Mouse (Mus musculus) intestine, embryonic 14.5 days (tissue): ENCODE results near the gene Tjp3. TPM values are rescaled to one million over a fixed set of nuclear protein-coding genes. Genes with fewer than 3 reads are reported as not detected.
A peak's percentile ranks its signal among the peaks of the same experiment; 100 is the strongest.
"Not testable (repeated sequence)": the region's sequence is repeated elsewhere in the genome, so short reads cannot be mapped to it uniquely, and the experiment has no call there.

Experiments
- ATAC-seq: fragments of 200-750 bp; cut with Nextera tagmentation; replicated peaks from 2 replicates; pipeline ENCODE4 v1.8.0; 2017; ENCODE audit warnings: low read depth, moderate number of reproducible peaks, moderate TSS enrichment, moderate library complexity; ENCODE audit not compliant: low FRiP score, low TSS enrichment
- DNase-seq: peaks from one replicate; pipeline ENCODE4 v3.0.0-alpha.2; 2018; ENCODE audit warnings: low spot score
- H3K27ac ChIP-seq: fragments of 300-500 bp; sonication (generic); 2 replicates; pipeline ENCODE4 v1.5.1; 2014; ENCODE audit warnings: low read depth, mild to moderate bottlenecking, control low read depth
- H3K27me3 ChIP-seq: fragments of 300-500 bp; sonication (generic); replicated peaks from 2 replicates; pipeline ENCODE4 v1.6.1; 2014; ENCODE audit warnings: low read length, control low read depth; ENCODE audit not compliant: control insufficient read depth, insufficient read depth
- H3K36me3 ChIP-seq: fragments of 300-500 bp; sonication (generic); 2 replicates; pipeline ENCODE4 v1.6.1; 2014; ENCODE audit warnings: low read length, control low read depth; ENCODE audit not compliant: control insufficient read depth, insufficient read depth
- H3K4me1 ChIP-seq: fragments of 300-500 bp; sonication (generic); replicated peaks from 2 replicates; pipeline ENCODE4 v1.6.1; 2014; ENCODE audit warnings: low read length, control low read depth, mixed read lengths; ENCODE audit not compliant: control insufficient read depth, insufficient read depth
- H3K4me2 ChIP-seq: fragments of 300-500 bp; sonication (generic); 2 replicates; pipeline ENCODE4 v1.6.1; 2014; ENCODE audit warnings: low read length
- H3K4me3 ChIP-seq: fragments of 300-500 bp; sonication (generic); 2 replicates; pipeline ENCODE4 v1.5.1; 2014; ENCODE audit warnings: low read depth, low read length, control low read depth, mixed read lengths
- H3K9ac ChIP-seq: fragments of 300-500 bp; sonication (generic); 2 replicates; pipeline ENCODE4 v1.6.1; 2014; ENCODE audit warnings: mild to moderate bottlenecking, low read length
- H3K9me3 ChIP-seq: fragments of 300-500 bp; sonication (generic); 2 replicates; pipeline ENCODE4 v1.6.1; 2016; ENCODE audit warnings: low read length, control low read depth; ENCODE audit not compliant: control insufficient read depth
- WGBS: fragments of 180-500 bp; shearing (Covaris S2); extraction: QIAGEN DNeasy Blood & Tissue Kit; methylation state at CpG from one replicate; pipeline ENCODE4 v1.1.7; 2014; 5-methylcytosine and 5-hydroxymethylcytosine counted together
- microRNA-seq: library from miRNA; unstranded; fragments of <30 nt; microRNA quantifications from one replicate; pipeline ENCODE4, GENCODE M21; 2016
- polyA plus RNA-seq: library from polyadenylated mRNA; unstranded; fragments of >200 nt; fragmentation: Nextera tagmentation; extraction: Ambion mirVana; gene quantifications from 2 replicates; pipeline ENCODE4 v1.2.1, GENCODE M21; 2014

Tjp3 gene
- polyA plus RNA-seq, 1 experiment from 2014 or later, result 44.4 TPM

DNA sequence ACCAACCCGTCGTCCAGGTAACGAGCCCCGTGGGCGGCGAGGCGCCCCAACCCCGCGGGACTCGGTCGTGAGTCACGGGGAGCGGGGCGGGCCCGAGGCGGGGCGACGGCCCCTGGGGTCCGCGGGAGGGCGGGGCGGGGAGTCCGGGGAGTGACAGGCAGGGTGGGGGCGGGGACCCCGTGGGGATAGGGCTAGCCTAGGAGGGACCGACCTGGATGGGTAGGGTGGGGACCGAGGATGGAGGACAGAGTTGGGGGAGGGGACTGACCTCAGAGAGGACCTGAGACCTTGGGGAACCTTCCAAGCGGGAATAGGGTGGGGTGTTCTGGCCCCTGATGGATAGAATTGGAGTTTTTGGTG, 58.2 kb downstream of the Tjp3 start:
- DNase-seq (no peak), ATAC-seq (peak; percentile 79)
- Histone ChIP-seq H3K4me3 (peak overlapping the region; percentile 69), H3K9me3 (no peaks in the 10 kb centered on the region), H3K27ac (no peak overlapping the region), H3K9ac (peak overlapping the region; percentile 64), H3K27me3 (peaks cover 32% of the 10 kb centered on the region), H3K4me1 (peaks cover 11% of the 10 kb centered on the region), H3K36me3 (no peaks in the 10 kb centered on the region; the same call in 1 of the 2 replicates), H3K4me2 (peak overlapping the region; percentile 57)
- under 1% methylated on average over 25 of the region's 28 CpGs for WGBS

DNA sequence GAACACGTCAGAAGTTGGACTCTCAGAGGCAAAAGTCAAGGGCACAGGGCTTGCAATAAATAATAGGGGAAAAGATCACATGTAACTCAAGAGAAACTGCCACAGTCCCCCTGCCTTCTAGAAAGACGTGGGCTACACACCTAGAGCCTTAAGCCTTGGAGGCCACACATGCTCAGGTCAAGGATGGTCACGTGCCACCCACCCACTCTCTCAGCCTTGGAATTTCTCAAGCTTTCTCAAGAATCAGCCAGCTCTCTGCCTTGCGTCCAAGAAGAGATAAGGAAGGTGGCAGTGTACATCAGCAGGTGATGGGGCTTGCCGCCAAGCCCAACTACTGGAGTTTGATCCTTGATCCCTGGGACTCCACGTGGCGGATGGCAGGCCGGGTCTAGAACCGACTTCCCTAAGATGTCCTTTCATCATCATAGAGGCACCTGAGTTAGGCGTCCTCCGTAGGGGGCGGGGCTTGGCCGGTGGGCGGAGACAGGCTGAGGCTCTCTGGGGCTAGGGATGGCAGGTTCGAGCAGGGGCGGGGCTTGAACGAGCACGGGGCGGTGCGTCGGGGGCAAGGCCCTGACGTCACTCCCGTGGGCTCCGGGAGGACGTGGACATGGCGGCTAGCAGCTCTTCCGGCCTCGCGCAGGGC, 58.7 kb downstream of the Tjp3 start, which contains the start of gene Zfr2:
Gene Zfr2 (plus strand): TSS at position 576 of the 646 bp plus-strand sequence.
- Histone ChIP-seq H3K9ac (peak within 1 kb of the TSS; percentile 64), H3K4me1 (peaks cover 11% of the 10 kb centered on the region), H3K4me3 (peak within 1 kb of the TSS; percentile 69), H3K4me2 (peak within 1 kb of the TSS; percentile 57), H3K27ac (no peak within 1 kb of the TSS), H3K36me3 (no peaks in the 10 kb centered on the region; the same call in 1 of the 2 replicates), H3K27me3 (peaks cover 32% of the 10 kb centered on the region), H3K9me3 (no peaks in the 10 kb centered on the region)
- ATAC-seq (peak; percentile 86), DNase-seq (peak; percentile 96)
- 6% methylated on average over 29 of the region's 29 CpGs for WGBS

DNA sequence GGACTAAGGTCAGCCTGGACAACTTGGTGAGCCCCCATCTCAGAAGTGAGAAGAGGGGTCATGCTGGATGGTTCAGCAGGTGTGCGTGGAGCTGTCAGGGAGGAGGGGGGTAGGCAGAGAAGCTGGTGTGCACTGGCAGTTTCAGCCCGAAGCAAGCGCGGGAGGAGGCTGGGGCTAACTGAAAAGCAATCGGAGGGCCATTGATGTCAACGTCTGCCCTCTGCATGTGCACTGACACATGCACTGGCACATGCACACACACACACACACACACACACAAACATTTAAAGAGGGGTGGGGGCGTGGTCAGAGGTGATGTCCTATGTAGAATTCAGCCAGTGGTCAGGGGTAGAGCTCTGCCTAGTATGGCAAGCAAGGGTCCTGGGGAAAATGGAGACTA, 59.9 kb downstream of the Tjp3 start:
- Histone ChIP-seq H3K9me3 (no peaks in the 10 kb centered on the region), H3K4me1 (peaks cover 11% of the 10 kb centered on the region), H3K27ac (no peak overlapping the region), H3K4me2 (no peak overlapping the region), H3K36me3 (no peaks in the 10 kb centered on the region), H3K9ac (no peak overlapping the region), H3K4me3 (no peak overlapping the region), H3K27me3 (peaks cover 32% of the 10 kb centered on the region)
- DNase-seq, result no peak
- ATAC-seq, result no peak
- WGBS, result 60% methylated on average over 7 of the region's 7 CpGs

DNA sequence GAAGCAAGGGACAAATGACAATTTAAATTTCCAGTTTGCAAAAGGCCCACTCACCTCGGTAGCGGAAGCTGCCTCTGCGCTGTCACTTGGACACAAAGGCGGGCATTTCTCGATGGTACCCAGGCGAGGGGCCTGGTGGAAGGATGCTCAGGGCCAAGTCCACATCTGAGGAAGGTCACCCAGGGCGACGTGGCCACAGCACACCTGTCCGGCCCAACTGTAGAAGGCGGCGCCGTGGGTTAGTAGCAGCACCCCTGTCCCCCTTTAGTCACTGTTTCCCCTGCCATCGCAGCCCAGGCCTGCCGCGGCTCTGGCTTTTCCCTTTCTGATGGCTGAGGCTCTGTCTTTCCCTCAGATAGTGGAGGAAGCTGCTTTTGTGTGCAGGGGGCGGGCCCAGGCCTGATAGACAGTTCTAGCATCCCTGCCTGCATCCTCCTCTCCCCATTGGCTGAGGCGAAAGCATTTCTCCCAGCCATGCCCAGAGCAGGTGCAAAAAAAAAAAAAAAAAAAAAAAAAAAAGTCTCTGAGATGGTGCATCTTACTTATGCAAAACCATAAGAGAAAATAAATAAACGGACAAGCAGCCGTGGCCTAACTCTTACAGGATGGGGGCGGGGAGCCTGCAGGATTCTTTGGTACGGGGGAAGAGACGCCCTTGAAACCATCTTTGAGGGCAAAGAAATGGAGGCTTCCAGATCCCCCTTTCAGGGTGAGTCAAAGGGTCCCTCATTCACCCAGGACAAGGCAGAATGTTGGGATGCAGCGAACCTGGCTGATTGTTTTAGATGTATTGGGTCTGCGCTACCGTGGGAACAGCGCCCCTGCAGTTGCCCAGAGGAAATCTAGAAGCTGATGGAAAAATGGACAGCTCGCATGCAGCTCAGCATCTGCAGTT, 60.7 kb downstream of the Tjp3 start, which contains the start of gene Atcay:
Gene Atcay (minus strand): TSS at position 396 of the 895 bp plus-strand sequence.
- Histone ChIP-seq H3K4me1 (peaks cover 11% of the 10 kb centered on the region), H3K27me3 (peaks cover 32% of the 10 kb centered on the region), H3K4me3 (peak within 1 kb of the TSS; percentile 13), H3K36me3 (no peaks in the 10 kb centered on the region), H3K27ac (no peak within 1 kb of the TSS), H3K4me2 (peak within 1 kb of the TSS; percentile 26; the same call in 1 of the 2 replicates), H3K9ac (0 out of 2 replicates have a peak within 1 kb of the TSS, but pooled peaks have one; percentile 16), H3K9me3 (no peaks in the 10 kb centered on the region)
- 9% methylated on average over 27 of the region's 27 CpGs for WGBS
- ATAC-seq (no peak), DNase-seq (no peak)

DNA sequence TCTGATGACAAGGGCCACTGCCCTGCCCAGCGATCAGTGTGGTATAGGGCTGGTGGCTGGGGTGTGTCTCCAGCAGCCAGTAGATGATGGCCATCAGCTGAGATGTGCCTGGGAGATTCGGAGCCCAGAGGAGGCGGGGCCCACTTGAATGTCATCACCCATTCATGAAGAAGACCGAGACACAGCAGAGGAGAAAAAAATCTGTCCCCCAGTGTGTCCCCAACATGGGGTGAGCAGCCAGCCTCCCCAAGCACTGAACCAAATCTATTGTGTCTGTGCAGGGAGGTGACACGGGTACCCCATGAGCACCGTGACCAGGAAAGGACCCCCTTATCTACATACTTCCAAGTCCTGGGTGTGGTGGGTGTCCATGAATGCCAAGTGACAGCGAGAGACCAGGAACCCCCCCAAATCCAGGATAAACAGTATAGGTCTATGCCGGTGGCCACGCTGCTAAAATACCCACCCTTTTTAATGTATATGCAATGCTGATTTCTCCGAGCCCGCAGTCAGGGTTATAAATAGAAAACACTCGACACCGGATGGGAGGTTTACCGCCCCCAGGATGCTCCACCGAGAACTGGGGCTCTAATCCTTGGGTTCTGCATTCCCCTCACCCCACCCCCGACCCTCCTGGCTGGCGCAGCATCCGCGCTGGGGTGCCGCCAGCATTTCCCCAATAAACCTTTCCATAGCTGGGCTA, 61.5 kb downstream of the Tjp3 start:
- Histone ChIP-seq H3K4me2 (0 out of 2 replicates have a peak overlapping the region, but pooled peaks have one; percentile 26), H3K9me3 (no peaks in the 10 kb centered on the region), H3K4me3 (peak overlapping the region; percentile 13), H3K27me3 (peaks cover 32% of the 10 kb centered on the region), H3K36me3 (no peaks in the 10 kb centered on the region), H3K9ac (no peak overlapping the region), H3K27ac (no peak overlapping the region), H3K4me1 (peaks cover 11% of the 10 kb centered on the region)
- DNase-seq (no peak), ATAC-seq (no peak)
- 14% methylated on average over 20 of the region's 20 CpGs for WGBS

DNA sequence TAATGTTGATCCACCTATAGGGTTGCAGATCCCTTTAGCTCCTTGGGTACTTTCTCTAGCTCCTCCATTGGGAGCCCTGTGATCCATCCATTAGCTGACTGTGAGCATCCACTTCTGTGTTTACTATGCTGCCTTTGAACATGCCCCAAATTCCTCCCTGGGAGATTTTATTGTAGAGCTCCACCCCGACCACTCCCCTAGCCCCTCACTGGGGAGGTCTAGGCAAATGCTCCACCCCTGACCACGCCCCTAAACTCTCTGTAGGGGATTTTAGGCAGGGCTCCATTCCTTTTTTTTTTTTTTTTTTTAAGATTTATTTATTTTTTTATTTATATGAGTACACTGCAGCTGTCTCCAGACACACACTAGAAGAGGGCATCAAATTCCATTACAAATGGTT, 67.7 kb downstream of the Tjp3 start:
- H3K27me3 ChIP-seq, H3K4me1 ChIP-seq, H3K9ac ChIP-seq, H3K4me3 ChIP-seq, H3K9me3 ChIP-seq, H3K36me3 ChIP-seq, H3K27ac ChIP-seq, DNase-seq, H3K4me2 ChIP-seq, ATAC-seq: not testable (repeated sequence)
- 42% methylated on average over 2 of the region's 2 CpGs for WGBS

Small RNA genes within 50 kb of the gene (microRNA-seq; reads per million reads assigned to microRNA genes)
- gene Mir3057, result 6.9 reads per million, percentile 37 among the genes with 10 or more reads in this experiment

Other genes with a start within 250 kb of the Tjp3 start
- gene Sgta, start 231.4 kb downstream of the Tjp3 start, polyA plus RNA-seq, result 171 and 181 TPM in 2 replicates
- 53.2 and 54.1 TPM in 2 replicates for gene Thop1, start 221.5 kb downstream of the Tjp3 start, polyA plus RNA-seq
- 0.65 and 1.0 TPM in 2 replicates for gene Creb3l3, start 192.7 kb downstream of the Tjp3 start, polyA plus RNA-seq
- 174 and 185 TPM in 2 replicates for gene Map2k2, start 185.7 kb downstream of the Tjp3 start, polyA plus RNA-seq
- gene Zbtb7a, start 156.4 kb downstream of the Tjp3 start, polyA plus RNA-seq, result 23.2 and 28.7 TPM in 2 replicates
- 40.8 and 43.3 TPM in 2 replicates for gene Pias4, start 123.7 kb downstream of the Tjp3 start, polyA plus RNA-seq
- gene Eef2, start 115.0 kb downstream of the Tjp3 start, polyA plus RNA-seq, result 484 and 490 TPM in 2 replicates
- gene Dapk3, start 108.6 kb downstream of the Tjp3 start, polyA plus RNA-seq, result 57.8 and 58.8 TPM in 2 replicates
- gene 4930442H23Rik, start 107.7 kb downstream of the Tjp3 start, polyA plus RNA-seq, result not detected in 2 replicates
- 0.22 TPM in 2 replicates for gene Nmrk2, start 89.5 kb downstream of the Tjp3 start, polyA plus RNA-seq
- 2.2 and 2.8 TPM in 2 replicates for gene Atcay, start 60.7 kb downstream of the Tjp3 start, polyA plus RNA-seq
- gene Zfr2, start 58.4 kb downstream of the Tjp3 start, polyA plus RNA-seq, result 6.9 and 8.1 TPM in 2 replicates
- 2.5 and 4.1 TPM in 2 replicates for gene Matk, start 38.6 kb downstream of the Tjp3 start, polyA plus RNA-seq
- 253 and 260 TPM in 2 replicates for gene Mrpl54, start 24.6 kb downstream of the Tjp3 start, polyA plus RNA-seq
- gene Apba3, start 24.6 kb downstream of the Tjp3 start, polyA plus RNA-seq, result 51.0 and 51.7 TPM in 2 replicates
- 57.3 and 57.5 TPM in 2 replicates for gene Pip5k1c, start 1.4 kb upstream of the Tjp3 start, polyA plus RNA-seq
- 26.0 and 27.7 TPM in 2 replicates for gene Cactin, start 29.5 kb upstream of the Tjp3 start, polyA plus RNA-seq
- 22.3 and 23.6 TPM in 2 replicates for gene Tbxa2r, start 37.1 kb upstream of the Tjp3 start, polyA plus RNA-seq
- gene Gipc3, start 51.7 kb upstream of the Tjp3 start, polyA plus RNA-seq, result 0.07 and 0.11 TPM in 2 replicates
- 85.0 and 86.8 TPM in 2 replicates for gene Hmg20b, start 58.9 kb upstream of the Tjp3 start, polyA plus RNA-seq
- gene Mfsd12, start 65.9 kb upstream of the Tjp3 start, polyA plus RNA-seq, result 4.8 and 6.9 TPM in 2 replicates
- gene 4930404N11Rik, start 74.2 kb upstream of the Tjp3 start, polyA plus RNA-seq, result 0.58 and 0.59 TPM in 2 replicates
- 93.3 and 93.9 TPM in 2 replicates for gene Fzr1, start 86.9 kb upstream of the Tjp3 start, polyA plus RNA-seq
- 70.7 and 70.8 TPM in 2 replicates for gene Dohh, start 92.8 kb upstream of the Tjp3 start, polyA plus RNA-seq
- gene Gm48551, start 92.9 kb upstream of the Tjp3 start, polyA plus RNA-seq, result 2.4 and 4.2 TPM in 2 replicates
- gene Gm48552, start 97.4 kb upstream of the Tjp3 start, polyA plus RNA-seq, result 0.37 and 0.44 TPM in 2 replicates
- gene Smim24, start 101.5 kb upstream of the Tjp3 start, polyA plus RNA-seq, result 99.8 and 125 TPM in 2 replicates
- gene Nfic, start 164.1 kb upstream of the Tjp3 start, polyA plus RNA-seq, result 52.4 and 57.2 TPM in 2 replicates
- gene Celf5, start 191.1 kb upstream of the Tjp3 start, polyA plus RNA-seq, result 1.3 and 1.8 TPM in 2 replicates
- 82.4 and 99.0 TPM in 2 replicates for gene Ncln, start 204.8 kb upstream of the Tjp3 start, polyA plus RNA-seq
- 0.53 and 0.65 TPM in 2 replicates for gene S1pr4, start 208.6 kb upstream of the Tjp3 start, polyA plus RNA-seq
- 0.73 and 0.84 TPM in 2 replicates for gene Gna15, start 232.6 kb upstream of the Tjp3 start, polyA plus RNA-seq